Mouse (Mus musculus): ENCODE data around the gene Klra9. TPM values are rescaled to one million over a fixed set of nuclear protein-coding genes. Genes with fewer than 3 reads are reported as not detected.
"Not testable (repeated sequence)": the region's sequence is repeated elsewhere in the genome, so short reads cannot be mapped to it uniquely, and the experiment has no call there.

The Klra9 gene
- not detected in 2 replicates for polyA plus RNA-seq (2014; fragmentation: Nextera tagmentation; extraction: Ambion mirVana)

GRCm38 (mm10) chr6:130193012-130193411, at the start of gene Klra9:
Gene Klra9, minus strand, starts transcription at chr6:130193112.
- not testable (repeated sequence) for H3K36me3 ChIP-seq (ENCODE audit: control insufficient read depth, insufficient read depth, low read length); H3K9me3 ChIP-seq (replicated peaks; ENCODE audit: control insufficient read depth, low read length); ATAC-seq (replicated peaks; ENCODE audit: insufficient number of reproducible peaks, low FRiP score, low TSS enrichment); H3K4me2 ChIP-seq; H3K9ac ChIP-seq (ENCODE audit: low read depth, low read length); H3K27ac ChIP-seq (ENCODE audit: low read depth, low read length); H3K27me3 ChIP-seq (ENCODE audit: control insufficient read depth, insufficient read depth, low read length); H3K4me1 ChIP-seq (ENCODE audit: control insufficient read depth, insufficient read depth, low read length); H3K4me3 ChIP-seq (ENCODE audit: low read depth, low read length)
- 55% methylated on average over 3 of the region's 3 CpGs for WGBS (ENCODE audit: insufficient replicate concordance)

DNA sequence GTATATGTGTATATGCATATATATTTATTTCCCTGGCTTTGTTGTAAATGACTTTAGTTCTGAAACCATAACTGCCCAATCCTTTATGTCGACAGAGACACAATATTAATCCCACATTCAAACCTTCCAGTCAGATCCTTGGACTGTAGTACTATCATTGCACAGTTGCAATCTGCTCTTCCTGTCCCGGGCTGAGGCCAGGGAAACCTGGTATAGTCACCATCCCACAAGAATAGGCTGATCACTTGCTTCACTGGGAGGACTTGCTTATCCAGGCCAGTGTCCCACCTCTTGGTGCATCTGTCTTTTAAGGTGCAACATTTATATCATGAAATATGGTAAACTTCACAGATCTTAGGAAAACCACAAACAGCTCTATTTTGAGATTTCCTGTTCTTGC, 44.6 kb upstream of the Klra9 start:
- no peak for ATAC-seq (replicated peaks; ENCODE audit: insufficient number of reproducible peaks, low FRiP score, low TSS enrichment)
- no peak overlapping the region for H3K27ac ChIP-seq (ENCODE audit: low read depth, low read length)
- no peak overlapping the region for H3K4me3 ChIP-seq (ENCODE audit: low read depth, low read length)
- H3K9me3 ChIP-seq (replicated peaks; ENCODE audit: control insufficient read depth, low read length): no peaks in the 10 kb centered on the region
- no peaks in the 10 kb centered on the region for H3K36me3 ChIP-seq (ENCODE audit: control insufficient read depth, insufficient read depth, low read length)
- no peaks in the 10 kb centered on the region for H3K27me3 ChIP-seq (ENCODE audit: control insufficient read depth, insufficient read depth, low read length)
- H3K4me1 ChIP-seq (ENCODE audit: control insufficient read depth, insufficient read depth, low read length): no peaks in the 10 kb centered on the region
- H3K9ac ChIP-seq (ENCODE audit: low read depth, low read length): no peak overlapping the region
- WGBS (ENCODE audit: insufficient replicate concordance): 79% methylated on average over 2 of the region's 2 CpGs
- no peak overlapping the region for H3K4me2 ChIP-seq

DNA sequence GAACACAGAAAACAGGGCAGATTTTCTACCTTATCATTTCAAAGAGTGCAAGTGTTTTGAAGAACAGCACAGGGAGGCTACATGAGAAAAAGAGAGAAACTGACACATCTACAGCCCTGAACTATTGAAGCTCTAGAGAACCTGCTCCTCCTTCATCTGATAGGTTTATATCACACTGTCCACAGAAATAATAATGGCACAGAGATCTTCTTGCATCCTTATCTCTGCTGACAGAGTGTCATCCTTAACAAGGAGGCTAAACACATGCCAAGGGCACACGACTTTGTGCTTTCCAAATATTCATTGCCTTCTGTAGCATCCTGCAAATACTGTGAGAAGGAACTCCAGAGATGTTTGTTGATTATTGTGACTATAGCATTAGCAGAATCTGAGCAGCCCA, 43.7 kb upstream of the Klra9 start:
- no peak overlapping the region for H3K4me2 ChIP-seq
- H3K9me3 ChIP-seq (replicated peaks; ENCODE audit: control insufficient read depth, low read length): no peaks in the 10 kb centered on the region
- H3K27me3 ChIP-seq (ENCODE audit: control insufficient read depth, insufficient read depth, low read length): no peaks in the 10 kb centered on the region
- no peak for ATAC-seq (replicated peaks; ENCODE audit: insufficient number of reproducible peaks, low FRiP score, low TSS enrichment)
- no peak overlapping the region for H3K4me3 ChIP-seq (ENCODE audit: low read depth, low read length)
- WGBS (ENCODE audit: insufficient replicate concordance): 40% methylated on average over 1 of the region's 1 CpGs
- H3K27ac ChIP-seq (ENCODE audit: low read depth, low read length): no peak overlapping the region
- no peaks in the 10 kb centered on the region for H3K4me1 ChIP-seq (ENCODE audit: control insufficient read depth, insufficient read depth, low read length)
- no peaks in the 10 kb centered on the region for H3K36me3 ChIP-seq (ENCODE audit: control insufficient read depth, insufficient read depth, low read length)
- H3K9ac ChIP-seq (ENCODE audit: low read depth, low read length): no peak overlapping the region

DNA sequence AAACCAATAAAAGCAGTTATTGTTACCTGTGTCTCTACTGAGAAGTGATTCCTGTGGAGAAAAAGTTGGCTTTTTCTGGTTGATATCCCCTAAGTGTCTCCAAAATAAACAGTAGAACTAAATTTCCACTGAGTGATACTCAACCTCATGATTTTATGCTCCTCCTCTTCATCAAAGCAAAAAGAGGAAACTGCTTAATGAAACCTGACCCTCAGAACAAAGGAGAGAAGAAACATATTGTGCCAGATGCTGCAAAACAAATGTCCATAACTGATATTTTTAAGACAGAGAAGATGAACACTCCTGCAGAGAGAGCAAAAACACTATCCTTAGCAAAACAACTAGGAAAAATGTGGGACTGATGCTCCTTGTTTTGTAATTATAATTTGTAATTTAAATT, 40.3 kb upstream of the Klra9 start, which contains the start of gene Klra7:
Gene Klra7, minus strand, starts transcription at position 101 of the 400 bp plus-strand sequence.
- Histone ChIP-seq H3K36me3 (ENCODE audit: control insufficient read depth, insufficient read depth, low read length) (no peaks in the 10 kb centered on the region), H3K9me3 (replicated peaks; ENCODE audit: control insufficient read depth, low read length) (peaks cover 2% of the 10 kb centered on the region; the same call in 1 of the 2 replicates), H3K27me3 (ENCODE audit: control insufficient read depth, insufficient read depth, low read length) (no peaks in the 10 kb centered on the region), H3K27ac (ENCODE audit: low read depth, low read length) (no peak within 1 kb of the TSS), H3K4me3 (ENCODE audit: low read depth, low read length) (no peak within 1 kb of the TSS), H3K4me2 (no peak within 1 kb of the TSS), H3K9ac (ENCODE audit: low read depth, low read length) (no peak within 1 kb of the TSS), H3K4me1 (ENCODE audit: control insufficient read depth, insufficient read depth, low read length) (no peaks in the 10 kb centered on the region)
- ATAC-seq (replicated peaks; ENCODE audit: insufficient number of reproducible peaks, low FRiP score, low TSS enrichment): no peak

DNA sequence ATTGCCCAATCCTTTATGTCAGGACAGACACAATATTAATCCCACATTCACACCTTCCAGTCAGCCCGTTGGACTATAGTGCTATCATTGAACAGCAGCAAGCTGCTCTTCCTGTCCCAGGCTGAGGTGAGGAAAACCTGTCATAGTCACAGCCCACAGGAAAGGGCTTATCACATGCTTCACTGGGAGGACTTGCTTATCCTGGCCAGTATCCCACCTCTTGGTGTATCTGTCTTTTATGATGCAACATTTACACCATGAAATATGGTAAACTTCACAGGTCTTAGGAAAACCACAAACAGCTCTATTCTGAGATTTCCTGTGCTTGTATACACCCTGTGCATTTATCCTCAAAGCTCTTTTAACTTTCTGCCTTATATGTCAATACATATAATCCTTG, 4.5 kb upstream of the Klra9 start:
- H3K27ac ChIP-seq (ENCODE audit: low read depth, low read length); H3K36me3 ChIP-seq (ENCODE audit: control insufficient read depth, insufficient read depth, low read length); H3K9ac ChIP-seq (ENCODE audit: low read depth, low read length); H3K9me3 ChIP-seq (replicated peaks; ENCODE audit: control insufficient read depth, low read length); H3K4me2 ChIP-seq; ATAC-seq (replicated peaks; ENCODE audit: insufficient number of reproducible peaks, low FRiP score, low TSS enrichment); H3K4me1 ChIP-seq (ENCODE audit: control insufficient read depth, insufficient read depth, low read length); H3K4me3 ChIP-seq (ENCODE audit: low read depth, low read length); H3K27me3 ChIP-seq (ENCODE audit: control insufficient read depth, insufficient read depth, low read length): not testable (repeated sequence)
- 65% methylated on average over 1 of the region's 1 CpGs for WGBS (ENCODE audit: insufficient replicate concordance)

- H3K9me3 ChIP-seq (replicated peaks; ENCODE audit: control insufficient read depth, low read length); H3K4me2 ChIP-seq; H3K27me3 ChIP-seq (ENCODE audit: control insufficient read depth, insufficient read depth, low read length); H3K4me1 ChIP-seq (ENCODE audit: control insufficient read depth, insufficient read depth, low read length); H3K36me3 ChIP-seq (ENCODE audit: control insufficient read depth, insufficient read depth, low read length); H3K9ac ChIP-seq (ENCODE audit: low read depth, low read length); H3K4me3 ChIP-seq (ENCODE audit: low read depth, low read length); ATAC-seq (replicated peaks; ENCODE audit: insufficient number of reproducible peaks, low FRiP score, low TSS enrichment); H3K27ac ChIP-seq (ENCODE audit: low read depth, low read length): not testable (repeated sequence)
- 64% methylated on average over 4 of the region's 4 CpGs for WGBS (ENCODE audit: insufficient replicate concordance)
Observed at GRCm38 (mm10) chr6:130129798-130130197, 63.1 kb downstream of the Klra9 start, which contains the start of gene Klra8. Gene Klra8, minus strand, starts transcription at chr6:130129898.

Other genes with a start within 250 kb of the Klra9 start
- gene Klra6, start 166.2 kb downstream of the Klra9 start, polyA plus RNA-seq (2014; fragmentation: Nextera tagmentation; extraction: Ambion mirVana): not detected in 2 replicates
- not detected in 2 replicates for gene Klra4, start 125.8 kb downstream of the Klra9 start, polyA plus RNA-seq (2014; fragmentation: Nextera tagmentation; extraction: Ambion mirVana)
- gene Klra8, start 63.2 kb downstream of the Klra9 start, polyA plus RNA-seq (2014; fragmentation: Nextera tagmentation; extraction: Ambion mirVana): not detected in 2 replicates
- not detected in 2 replicates for gene Klra7, start 40.2 kb upstream of the Klra9 start, polyA plus RNA-seq (2014; fragmentation: Nextera tagmentation; extraction: Ambion mirVana)
- gene Klra10, start 88.8 kb upstream of the Klra9 start, polyA plus RNA-seq (2014; fragmentation: Nextera tagmentation; extraction: Ambion mirVana): not detected in 2 replicates
- not detected in 2 replicates for gene Klra3, start 144.5 kb upstream of the Klra9 start, polyA plus RNA-seq (2014; fragmentation: Nextera tagmentation; extraction: Ambion mirVana)
- gene Klra1, start 193.8 kb upstream of the Klra9 start, polyA plus RNA-seq (2014; fragmentation: Nextera tagmentation; extraction: Ambion mirVana): not detected in 2 replicates